Mouse (Mus musculus) layer of hippocampus, postnatal 10 days (tissue): ENCODE results near the gene Zmat3. TPM values are rescaled to one million over a fixed set of nuclear protein-coding genes. Genes with fewer than 3 reads are reported as not detected.

Experiments
- DNase-seq, 2 experiments: peaks; one replicate each; pipeline ENCODE4 v3.0.0; 2021; ENCODE audit warnings: low spot score in 2 of 2
- long read RNA-seq: library from polyadenylated mRNA; stranded (forward); transcript quantifications from one replicate; pipeline ENCODE4 v2.0.0, GENCODE M21; 2023
- total RNA-seq, 2 experiments: library from RNA; stranded (reverse); gene quantifications; 2 replicates each; pipeline ENCODE4 v1.2.3; 2021

Zmat3 gene
- 10 to 100 TPM; 64.5 to 66.5 TPM for total RNA-seq
- long read RNA-seq, partial matches to known transcripts: 0 of 9 reads
- long read RNA-seq, other reads (novel, unspliced or antisense): 9 of 9 reads

DNA sequence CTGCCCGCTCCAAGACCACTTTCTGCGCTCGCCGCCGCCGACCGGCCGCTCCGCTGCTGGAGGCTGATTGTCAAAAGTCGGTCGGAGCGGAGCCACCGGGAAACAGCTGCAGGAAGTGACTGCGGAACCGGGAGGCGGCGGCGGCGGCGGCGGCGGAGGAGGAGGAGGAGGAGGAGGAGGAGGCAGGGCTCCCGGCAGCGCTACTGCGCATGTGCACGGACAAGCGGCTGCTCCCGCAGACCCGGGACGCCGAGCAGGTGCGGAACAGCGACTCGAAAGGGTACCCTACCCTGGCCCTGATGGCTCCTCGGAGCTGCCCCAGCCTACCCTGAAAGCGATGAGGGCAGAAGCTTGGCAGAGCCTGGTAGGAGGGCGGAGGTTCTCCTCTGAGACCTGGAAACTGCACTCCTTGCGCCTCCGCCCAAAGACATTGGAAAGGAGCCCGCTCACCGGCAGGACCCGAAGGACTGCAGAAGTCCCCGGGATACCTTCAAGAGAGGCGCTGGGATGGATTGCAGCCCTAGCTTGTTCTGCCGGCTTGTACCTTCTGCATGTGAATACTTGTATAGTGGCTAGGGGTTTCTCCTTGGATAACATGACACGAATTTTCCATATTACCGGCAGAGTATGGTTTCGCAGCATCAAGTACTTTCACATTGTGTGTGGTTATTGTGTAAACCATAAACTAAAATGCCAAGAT, at the start of gene Zmat3:
Gene Zmat3 (minus strand): TSS at position 469 of the 700 bp plus-strand sequence.
- peak; percentile 78 to 86 for DNase-seq

DNA sequence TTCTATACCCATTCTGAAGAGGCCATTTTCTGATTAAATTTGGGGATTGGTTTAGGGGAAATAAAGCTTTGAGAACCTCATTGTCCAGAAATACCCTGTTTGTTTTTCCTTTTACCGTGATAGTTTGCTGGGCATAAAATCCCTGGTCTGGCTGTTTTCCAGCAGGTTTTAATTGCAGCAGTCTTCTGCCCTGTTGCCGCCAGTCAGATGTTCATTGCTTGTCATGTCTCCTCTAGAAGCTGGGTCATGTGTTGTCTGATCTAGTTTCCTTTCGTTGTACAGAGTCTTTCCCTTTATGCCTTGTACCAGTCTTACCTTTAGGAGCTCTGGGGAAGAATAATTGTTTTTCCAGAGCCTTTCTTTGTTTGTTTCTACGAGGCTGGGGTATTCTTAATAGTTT, 48.6 kb upstream of the Zmat3 start:
- DNase-seq: no peak

DNA sequence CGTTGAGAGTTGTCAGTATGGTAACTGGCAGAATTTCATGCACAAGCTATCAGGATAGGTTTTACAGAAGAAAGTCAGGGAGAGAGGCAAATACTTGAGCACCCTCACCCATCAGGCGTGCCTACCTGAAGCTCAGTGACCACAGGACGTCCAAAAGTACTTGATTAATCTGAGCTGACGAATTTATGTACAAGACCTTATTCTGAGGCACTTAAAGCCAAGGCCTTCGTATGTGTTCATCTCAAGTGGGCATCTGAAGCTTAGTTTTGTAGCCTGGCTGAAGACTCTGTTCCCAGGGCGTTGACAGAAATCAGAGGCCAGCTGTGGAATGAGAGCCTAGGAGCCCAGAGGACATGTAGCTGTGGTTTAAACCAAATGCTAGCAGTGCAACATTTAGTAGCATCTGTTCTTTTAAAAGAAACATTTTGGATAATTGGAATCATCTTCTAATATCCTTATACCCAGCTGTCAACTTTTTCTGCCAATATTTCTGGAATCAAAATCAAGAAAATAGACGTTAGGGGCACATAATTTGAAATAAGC, 46.8 kb upstream of the Zmat3 start:
- DNase-seq: no peak

DNA sequence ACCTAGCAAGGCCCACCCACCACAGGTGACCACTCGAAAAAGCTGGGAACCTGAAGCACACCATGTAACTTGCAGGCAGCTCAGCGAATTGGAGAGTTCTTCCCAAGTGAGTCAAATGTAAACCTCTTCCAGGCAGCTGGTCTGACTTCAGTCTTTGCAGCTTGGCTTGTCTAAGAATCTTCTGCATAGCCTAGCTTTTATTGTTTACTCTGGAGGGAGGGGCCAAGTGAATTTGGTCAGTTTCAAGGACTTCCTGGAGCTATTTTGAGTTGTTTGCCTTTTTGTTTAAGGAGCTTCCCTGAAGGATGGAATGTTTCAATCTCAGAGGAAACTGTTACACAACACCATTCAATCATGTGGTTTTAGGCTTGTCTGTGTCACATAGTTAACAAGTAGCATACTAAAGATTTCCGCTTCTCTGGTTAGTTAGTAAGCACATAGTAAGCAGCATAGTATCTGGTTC, 43.0 kb upstream of the Zmat3 start:
- no peak for DNase-seq

DNA sequence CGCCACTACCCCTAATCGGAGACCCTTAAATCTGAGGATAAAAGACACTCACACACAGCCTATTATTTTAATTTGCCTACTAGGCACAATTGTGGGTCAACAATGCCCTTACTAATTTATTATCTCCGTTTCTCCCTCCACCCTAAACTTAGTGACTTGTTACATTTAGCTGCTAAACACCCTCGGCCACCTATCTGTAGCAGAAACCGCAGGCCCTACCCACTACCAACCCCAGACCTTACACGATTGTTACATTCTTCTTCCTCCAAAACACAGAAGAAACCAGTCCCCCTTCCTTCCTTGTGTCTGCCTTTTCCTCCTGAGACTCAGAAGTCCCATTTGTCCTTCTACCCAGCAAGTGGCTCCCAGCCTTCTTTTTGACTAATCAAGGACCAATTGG, 41.0 kb upstream of the Zmat3 start:
- DNase-seq: no peak

DNA sequence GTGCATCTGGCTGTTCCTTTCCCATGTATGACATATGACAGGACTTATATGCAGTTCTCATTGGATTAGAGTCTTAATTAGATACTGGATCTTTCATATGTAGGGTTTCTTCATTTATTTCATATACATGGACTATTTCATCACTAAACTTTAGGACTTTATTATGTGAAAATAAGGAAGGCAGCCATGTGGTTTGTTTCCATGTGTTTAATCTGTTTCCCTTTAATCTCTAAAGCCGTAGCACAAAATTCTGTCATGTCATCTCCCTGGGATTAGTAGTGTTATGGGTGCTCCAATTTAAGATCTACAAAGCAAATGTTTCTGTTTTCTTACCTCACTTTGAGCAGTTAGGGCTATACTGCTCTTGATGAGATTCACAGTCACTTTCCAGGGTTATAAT, 39.9 kb upstream of the Zmat3 start:
- no peak for DNase-seq

DNA sequence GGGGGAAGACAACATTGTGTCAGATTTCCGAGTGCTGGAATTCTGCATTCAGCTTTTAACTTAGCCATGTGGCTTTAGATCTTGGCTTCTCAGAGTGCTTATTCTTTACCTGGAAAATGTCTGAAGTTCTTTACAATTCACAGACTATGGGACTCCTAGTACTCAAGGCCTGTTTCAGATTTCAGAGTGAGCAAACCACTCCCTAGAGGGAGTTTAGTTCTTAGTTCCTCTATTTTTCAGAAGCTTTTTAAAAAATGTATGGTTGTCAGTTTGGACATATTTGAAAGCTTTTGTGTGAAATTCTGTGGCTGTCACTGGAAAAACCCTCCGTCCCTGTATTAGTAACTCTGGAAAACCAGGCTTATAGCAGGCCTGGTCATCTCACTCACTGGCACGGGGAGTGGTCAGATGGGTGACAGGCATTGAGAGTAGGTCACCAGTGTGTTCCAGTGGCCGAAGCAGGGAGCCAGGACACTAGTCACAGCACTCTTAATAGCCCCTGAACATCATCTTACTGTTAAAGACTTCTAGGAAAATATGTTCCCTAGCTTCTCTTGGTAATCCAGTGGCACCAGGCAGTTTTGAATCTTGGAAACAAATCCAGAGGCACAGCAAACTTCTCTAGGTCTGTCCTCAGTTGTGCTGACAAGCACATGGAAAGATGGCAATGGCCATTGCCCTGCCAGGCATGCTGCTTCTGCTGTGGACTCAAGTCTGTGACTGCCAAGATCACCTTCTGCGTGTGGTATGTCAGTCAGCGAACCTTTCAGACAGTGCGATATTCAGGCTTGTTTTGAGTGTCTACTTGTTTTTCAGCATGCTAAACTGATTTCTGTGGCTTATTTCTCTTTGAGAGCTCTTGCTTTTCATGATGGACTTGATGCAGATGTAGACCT, 37.4 kb upstream of the Zmat3 start:
- no peak for DNase-seq

DNA sequence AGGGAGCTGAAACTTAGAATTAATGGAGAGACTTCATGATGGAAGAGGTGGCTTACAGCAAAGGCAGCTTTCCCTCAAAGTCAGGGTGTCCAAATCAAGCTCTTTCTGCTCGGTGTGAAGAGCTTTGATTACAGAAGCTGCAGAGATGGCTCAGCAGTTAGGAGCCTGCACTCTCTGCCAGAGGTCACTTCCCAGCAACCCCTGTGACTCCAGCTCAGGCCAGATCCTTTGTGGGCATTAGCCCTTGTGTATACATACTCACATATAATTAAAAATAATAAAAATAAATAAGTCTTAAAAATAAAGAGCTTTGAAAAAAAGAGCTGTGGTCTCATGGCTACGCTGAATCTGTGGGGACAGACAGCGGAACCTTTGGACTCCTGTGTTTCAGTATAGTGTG, 35.8 kb upstream of the Zmat3 start:
- DNase-seq: no peak

DNA sequence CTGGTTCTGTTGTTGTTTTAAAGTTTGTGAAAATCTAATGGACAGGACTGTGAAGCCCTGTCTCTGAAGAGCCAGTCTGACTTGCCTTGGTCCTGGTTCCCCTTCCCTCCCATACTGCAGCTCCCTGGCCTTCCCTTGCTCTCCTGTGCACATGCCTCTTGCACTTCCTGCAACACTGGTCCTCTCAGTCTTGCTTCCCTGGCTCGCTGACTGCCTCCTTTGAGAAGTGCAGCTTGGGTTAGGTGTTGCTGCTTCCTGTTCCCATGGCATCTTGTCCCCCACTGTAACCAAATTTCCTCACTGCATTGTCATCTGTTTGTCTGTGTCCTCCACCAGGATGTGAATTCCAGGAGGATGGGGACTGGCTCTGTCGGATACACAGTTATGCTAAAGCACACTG, 34.1 kb upstream of the Zmat3 start:
- DNase-seq: no peak

DNA sequence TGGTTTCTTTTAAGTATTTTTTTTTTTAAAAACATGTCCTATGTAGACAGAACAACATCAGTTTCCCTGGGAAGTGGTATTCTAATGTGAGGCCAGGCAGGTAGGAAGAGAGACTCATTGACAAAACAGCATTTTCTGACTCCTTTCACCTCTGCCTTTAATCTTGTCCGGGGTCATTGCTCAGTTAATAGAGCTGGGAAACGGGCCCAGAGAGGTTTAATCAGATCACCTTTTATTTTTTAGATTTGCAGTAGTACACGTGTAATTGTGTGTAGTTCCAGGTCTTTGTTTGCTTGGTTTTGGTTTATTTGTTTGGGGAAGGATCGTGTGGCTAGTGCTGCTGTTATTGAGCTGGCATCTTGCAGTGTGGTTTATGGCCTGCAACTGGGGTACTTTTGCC, 33.6 kb upstream of the Zmat3 start:
- no peak for DNase-seq

DNA sequence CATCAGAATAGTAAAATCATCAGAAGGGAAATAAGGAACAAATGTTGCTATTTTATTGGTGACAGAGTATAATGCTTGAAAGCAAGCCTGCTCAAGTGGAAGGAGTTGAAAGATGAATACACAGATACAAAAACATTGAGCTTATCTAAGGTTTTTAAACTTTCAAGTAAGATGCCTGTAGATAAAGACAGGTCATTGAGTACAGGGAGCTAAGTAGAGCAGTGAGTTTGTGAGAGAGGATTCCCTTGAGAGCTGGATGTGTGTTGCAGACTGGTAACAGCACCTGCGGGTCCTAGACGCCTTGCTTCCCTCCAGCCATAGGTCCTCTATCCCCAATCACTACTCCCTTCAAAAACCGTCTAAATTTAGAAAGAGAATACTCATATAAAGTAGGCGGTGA, 32.8 kb upstream of the Zmat3 start:
- DNase-seq: no peak

DNA sequence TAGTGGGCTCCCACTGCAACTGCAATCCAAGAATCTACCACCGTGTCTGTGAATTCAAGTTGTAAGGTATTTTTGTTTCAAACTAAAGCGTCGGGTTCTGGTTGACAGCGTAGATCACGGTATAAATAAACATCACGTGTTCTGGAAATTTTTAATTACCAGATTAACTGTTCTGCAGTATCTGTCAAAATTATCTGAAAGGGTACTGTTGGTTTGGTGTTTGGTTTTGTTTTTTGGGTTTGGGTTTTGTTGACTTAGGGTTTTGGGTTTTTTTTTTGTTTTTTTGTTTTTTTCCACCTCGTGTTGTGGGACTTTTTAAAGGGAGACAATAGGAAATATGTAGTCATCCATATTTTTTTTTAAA, 32.3 kb upstream of the Zmat3 start:
- no peak for DNase-seq

DNA sequence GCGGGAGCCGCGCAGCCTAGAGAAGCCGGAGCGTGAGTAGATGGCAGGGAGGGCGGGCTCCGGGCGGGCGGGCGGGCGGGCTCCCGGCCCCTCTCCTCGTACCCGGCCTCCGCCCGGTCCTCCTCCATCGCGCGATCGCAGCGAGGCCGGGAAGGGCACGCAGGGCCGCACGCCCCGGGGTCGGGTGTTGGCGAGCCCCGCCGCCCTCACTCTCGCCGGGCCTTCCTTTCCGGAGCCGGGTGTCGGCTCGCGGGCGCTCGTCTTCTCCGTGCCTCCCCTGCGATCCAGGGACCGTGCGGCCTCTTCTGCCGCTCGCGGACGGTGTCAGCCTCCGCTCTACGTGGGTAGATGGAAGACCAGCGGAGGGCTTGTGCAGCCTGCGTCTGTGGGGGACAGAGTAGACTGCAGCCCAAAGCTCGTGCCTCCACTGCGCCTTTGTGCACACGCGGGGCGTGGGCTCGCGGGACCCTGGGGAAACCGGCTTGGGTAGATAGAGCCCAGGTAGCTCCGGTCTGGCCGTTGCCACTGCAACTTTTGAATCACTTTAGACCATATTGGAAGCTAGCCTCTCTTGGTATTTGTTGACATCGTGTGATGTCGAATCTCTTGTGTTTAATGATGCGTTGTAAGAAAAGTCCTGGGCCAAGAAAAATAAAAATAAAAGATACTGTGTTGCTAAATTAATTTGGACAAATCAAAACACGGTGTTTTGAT, 31.8 kb upstream of the Zmat3 start, which contains the start of gene Pik3ca:
Gene Pik3ca (plus strand): TSS at position 211 of the 714 bp plus-strand sequence.
- DNase-seq: peak; percentile 61 to 69

DNA sequence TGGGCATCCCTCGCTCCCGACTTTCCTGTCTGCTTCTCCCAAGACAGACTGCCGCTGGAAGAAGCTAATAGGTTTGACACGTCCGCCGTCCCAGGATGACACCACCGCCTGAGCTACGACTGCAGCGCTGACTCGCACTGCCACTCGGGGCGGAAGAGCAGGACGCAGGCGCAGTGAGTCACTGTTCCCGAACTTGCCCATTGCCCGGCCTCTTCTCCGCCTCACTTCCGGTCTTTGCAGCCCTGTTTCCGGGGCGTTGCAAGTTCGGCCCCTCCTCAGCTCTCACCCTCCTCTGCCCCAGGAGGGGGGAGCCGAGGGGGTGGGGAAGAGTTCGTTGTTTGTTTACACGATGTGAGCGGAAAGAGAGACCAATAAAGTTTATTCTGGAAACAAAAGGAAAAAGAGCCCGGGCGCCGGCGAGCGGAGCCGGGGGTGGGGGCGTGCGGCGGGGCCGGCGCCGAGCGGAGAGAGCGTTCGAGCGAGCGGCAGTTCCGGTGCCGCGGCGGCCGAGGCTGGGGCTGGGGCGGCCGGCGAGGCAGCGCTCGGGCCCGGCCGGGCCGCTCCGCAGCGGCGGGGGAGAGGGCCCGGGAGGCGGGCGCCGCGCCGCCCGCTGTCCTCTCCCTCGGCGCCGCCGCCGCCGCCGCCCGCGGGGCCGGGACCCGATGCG, 31.1 kb upstream of the Zmat3 start:
- peak; percentile 96 to 97 for DNase-seq

DNA sequence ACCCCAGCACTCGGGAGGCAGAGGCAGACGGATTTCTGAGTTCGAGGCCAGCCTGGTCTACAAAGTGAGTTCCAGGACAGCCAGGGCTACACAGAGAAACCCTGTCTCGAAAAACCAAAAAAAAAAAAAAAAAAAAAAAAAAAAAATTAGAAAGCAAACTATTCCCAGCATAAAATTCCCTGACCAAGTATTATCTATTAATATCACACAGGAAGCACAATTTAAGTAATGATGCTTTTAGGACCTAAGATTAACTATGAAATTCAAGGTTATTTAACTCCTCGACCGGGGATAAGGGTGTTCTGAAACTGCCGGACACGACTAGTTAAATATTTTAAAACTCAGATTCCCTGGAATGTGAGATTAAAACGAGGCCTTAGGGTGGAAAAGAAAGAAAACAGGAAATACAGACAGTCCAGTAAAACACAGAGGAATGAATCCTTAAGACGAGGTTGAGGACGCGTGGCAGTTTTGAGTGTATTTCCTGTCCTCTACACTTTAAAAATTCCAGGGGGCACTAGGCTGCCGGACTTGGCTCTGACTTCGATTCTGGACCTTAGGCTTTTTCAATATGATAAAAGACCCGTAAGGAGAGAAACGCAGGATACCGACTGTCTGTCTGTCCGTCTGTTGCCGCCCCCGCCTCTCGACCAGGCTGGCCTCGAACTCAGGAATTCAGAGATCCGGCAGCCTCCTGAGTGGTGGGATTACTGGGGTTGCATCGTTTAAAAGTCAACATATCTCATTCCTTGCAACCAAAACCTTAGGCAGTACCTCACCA, 30.1 kb upstream of the Zmat3 start:
- peak; percentile 33 to 48 for DNase-seq

DNA sequence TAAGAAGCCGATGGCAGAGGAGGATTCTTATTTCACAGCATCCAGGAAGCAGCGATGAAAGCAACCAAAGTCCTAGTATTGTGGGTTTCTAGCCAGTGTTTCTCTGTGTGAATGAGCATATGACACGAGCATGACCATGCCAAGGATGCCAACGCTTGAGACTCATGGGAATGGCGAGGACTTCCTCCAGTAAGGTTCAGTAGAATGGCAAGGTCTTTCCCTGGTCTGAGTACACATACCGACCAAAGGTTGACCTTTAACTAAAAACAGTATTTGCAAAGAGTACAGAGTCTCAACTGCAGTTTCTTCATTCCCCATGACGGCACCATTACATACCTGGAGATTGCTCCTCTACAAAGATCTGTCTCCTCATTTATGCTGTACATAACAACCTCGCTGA, 28.2 kb upstream of the Zmat3 start:
- no peak for DNase-seq

DNA sequence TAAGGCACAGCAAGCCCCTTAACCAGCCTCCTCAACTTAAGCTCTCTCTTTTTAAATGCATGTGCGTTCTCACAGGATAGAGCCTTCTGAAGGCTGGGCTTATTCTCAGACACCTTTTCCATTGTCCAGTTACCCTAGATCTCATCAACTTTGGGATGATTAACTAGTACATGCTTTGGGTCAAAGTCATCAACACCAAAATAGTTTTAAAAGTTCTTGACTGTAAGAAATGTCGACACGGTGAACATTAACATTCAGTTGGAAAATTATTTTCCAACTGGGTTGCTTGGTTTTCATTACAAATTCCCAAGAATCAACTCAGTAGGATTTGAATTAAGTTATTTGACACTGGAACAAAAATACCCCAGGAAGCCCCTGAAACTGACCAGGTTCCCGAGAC, 27.0 kb upstream of the Zmat3 start:
- DNase-seq: no peak

DNA sequence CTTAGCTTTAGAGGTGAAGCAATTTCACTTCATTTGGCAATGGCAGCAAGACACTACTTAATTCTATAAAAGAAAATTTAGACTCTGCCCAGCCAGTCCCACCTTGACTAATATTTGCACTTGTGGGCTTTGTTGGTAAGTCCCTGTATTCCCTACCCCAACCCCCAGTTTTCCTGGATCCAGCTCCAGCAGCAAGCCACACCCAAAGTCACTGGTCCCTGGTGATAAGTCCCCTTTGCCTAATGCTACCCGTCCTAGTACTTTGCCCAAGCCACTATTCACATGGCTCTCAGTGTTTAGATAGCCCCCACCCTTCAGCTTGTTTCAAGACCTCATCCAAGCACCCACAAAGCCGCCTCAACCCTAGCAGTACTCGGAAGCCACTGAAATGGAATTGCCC, 15.7 kb upstream of the Zmat3 start:
- DNase-seq: no peak

DNA sequence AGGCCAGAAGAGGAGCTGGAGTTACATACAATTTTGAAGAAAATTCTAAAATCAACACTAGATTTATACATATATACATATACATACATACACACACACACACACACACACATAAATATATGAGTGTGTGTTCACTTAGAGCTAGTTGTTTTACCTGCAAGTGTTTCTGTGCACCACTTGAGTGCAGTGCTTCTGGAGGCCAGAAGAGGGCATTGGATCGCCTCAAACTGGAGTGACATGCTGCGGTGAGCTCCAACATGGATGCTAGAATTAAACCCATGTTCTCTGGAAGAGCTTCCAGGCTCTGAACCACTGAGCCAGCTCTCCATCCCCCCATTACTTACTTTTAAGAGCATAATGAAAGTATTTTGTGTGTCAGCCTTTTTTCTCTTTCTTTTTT, 14.1 kb upstream of the Zmat3 start:
- no peak for DNase-seq

DNA sequence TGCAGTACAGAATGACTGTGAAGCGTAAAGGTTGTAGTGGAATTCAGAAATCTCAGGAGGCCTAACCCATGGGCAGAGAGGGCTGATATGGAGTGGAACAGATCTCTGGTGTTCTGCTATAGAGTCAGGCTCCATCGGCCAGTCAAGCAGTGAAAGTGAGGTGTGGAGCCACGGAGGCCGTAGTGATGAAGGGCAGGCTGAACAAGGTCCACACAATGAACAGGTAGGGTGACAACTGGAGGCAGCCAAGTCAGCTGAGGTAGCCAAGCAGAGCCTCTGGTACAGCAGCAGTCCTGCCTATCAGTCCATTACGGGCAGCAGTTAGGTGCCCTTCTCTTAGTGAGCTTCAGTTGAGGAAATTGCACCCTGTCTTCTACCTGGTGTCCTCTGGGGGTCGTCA, 7.4 kb upstream of the Zmat3 start:
- DNase-seq: no peak
